Mouse (Mus musculus) ES-E14 (cell line): ENCODE results near the gene Dok1. TPM values are rescaled to one million over a fixed set of nuclear protein-coding genes. Genes with fewer than 3 reads are reported as not detected.

Experiments
- DNase-seq: peaks from one replicate; pipeline ENCODE4 v3.0.0-alpha.2; 2013; ENCODE audit warnings: low read depth, low spot score
- H3K27ac ChIP-seq: 2 replicates; pipeline ENCODE4 v1.5.1; 2012; ENCODE audit warnings: low read depth, mild to moderate bottlenecking, low read length, moderate library complexity, mixed read lengths; ENCODE audit not compliant: poor library complexity, insufficient read depth, severe bottlenecking
- H3K36me3 ChIP-seq: 2 replicates; pipeline ENCODE4 v1.6.1; 2012; ENCODE audit warnings: mild to moderate bottlenecking, low read length, moderate library complexity, mixed read lengths; ENCODE audit not compliant: control insufficient read depth, poor library complexity, insufficient read depth, severe bottlenecking
- H3K4me1 ChIP-seq, 2 experiments: fragments of 150-350 bp in 1 of 2; sonication (generic) in 1 of 2; 2 replicates each; pipeline ENCODE4 v1.6.1; 2012; ENCODE audit warnings: low read length in 2 of 2, mild to moderate bottlenecking in 1 of 2, mixed read lengths in 1 of 2; ENCODE audit not compliant: control insufficient read depth in 2 of 2, insufficient read depth in 2 of 2, poor library complexity in 1 of 2
- H3K4me3 ChIP-seq, 2 experiments: fragments of 150-350 bp in 1 of 2; sonication (generic) in 1 of 2; 2 replicates each; pipeline ENCODE4 v1.5.1; 2012; ENCODE audit warnings: low read length in 2 of 2, low read depth in 1 of 2, mild to moderate bottlenecking in 1 of 2, mixed read lengths in 1 of 2; ENCODE audit not compliant: insufficient read depth in 1 of 2, poor library complexity in 1 of 2, severe bottlenecking in 1 of 2
- H3K9ac ChIP-seq: 2 replicates; pipeline ENCODE4 v1.6.1; 2012; ENCODE audit warnings: low read depth, mild to moderate bottlenecking, low read length, mixed read lengths; ENCODE audit not compliant: poor library complexity, insufficient read depth, severe bottlenecking
- H3K9me3 ChIP-seq: fragments of 150-350 bp; sonication (generic); 2 replicates; pipeline ENCODE4 v1.6.1; 2012; ENCODE audit warnings: low read depth, mild to moderate bottlenecking, low read length; ENCODE audit not compliant: control insufficient read depth, insufficient read depth
- CHD2 ChIP-seq: IDR thresholded peaks from 2 replicates; pipeline ENCODE4 v1.6.1; 2014; ENCODE audit warnings: mild to moderate bottlenecking, low read depth, low read length, inconsistent platforms
- HCFC1 ChIP-seq: IDR thresholded peaks from 2 replicates; pipeline ENCODE4 v1.6.1; 2012; ENCODE audit warnings: low read length, inconsistent platforms, borderline replicate concordance; ENCODE audit not compliant: insufficient read depth
- MAFK ChIP-seq: IDR thresholded peaks from 2 replicates; pipeline ENCODE4 v1.6.1; 2014; ENCODE audit warnings: mild to moderate bottlenecking, low read depth, low read length, inconsistent platforms; ENCODE audit not compliant: insufficient read depth
- ZC3H11A ChIP-seq: IDR thresholded peaks from 2 replicates; pipeline ENCODE4 v1.6.1; 2012; ENCODE audit warnings: low read depth, mild to moderate bottlenecking, inconsistent platforms, low read length, borderline replicate concordance
- ZNF384 ChIP-seq: IDR thresholded peaks from 2 replicates; pipeline ENCODE4 v1.6.1; 2012; ENCODE audit warnings: low read depth, low read length, inconsistent platforms
- in situ Hi-C, 2 experiments: fragments of 600-800 bp; cut with MboI; formaldehyde crosslinking; loops; one replicate each; pipeline ENCODE4 v1.15.1; 2025; ENCODE audit warnings: low sequenced_read_pairs in 2 of 2, inconsistent platforms in 1 of 2; ENCODE audit not compliant: unreplicated experiment in 2 of 2
- total RNA-seq: library from RNA; depleted of rRNA; stranded (reverse); fragments of 300-350 nt; gene quantifications from 2 replicates; pipeline ENCODE4 v1.2.3, GENCODE M21; 2012; rRNA removed

Gene Dok1
- total RNA-seq, 1 experiment, result 14.9 TPM

DNA sequence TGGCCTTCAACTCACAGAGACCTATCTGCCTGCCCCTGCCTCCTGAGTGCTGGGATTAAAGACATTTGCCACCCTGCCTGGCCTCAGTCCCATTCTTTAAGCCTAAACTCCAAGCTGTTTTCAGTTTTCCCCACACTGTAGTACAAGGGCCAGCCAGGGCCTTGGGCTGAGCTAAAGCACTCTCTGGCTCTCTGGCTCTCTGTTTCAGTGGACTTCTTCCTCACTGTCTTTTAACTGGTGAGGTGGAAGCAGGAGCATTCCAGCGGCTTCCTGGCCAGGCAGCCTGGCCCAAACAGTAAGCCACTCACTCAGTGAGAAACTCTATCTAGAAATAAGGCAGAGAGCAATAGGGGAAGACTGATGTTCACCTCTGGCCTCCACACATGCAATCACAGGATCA lies 39.6 kb downstream of the Dok1 start:
- TF ChIP-seq MAFK (no peak), ZC3H11A (no peak), CHD2 (no peak), HCFC1 (no peak), ZNF384 (no peak)
- in situ Hi-C loops, result no loop called here
- H3K27ac ChIP-seq, result no peak overlapping the region
- no peak for DNase-seq
- no peaks in the 10 kb centered on the region for H3K36me3 ChIP-seq
- H3K4me1 ChIP-seq, result no peaks in the 10 kb centered on the region
- H3K9ac ChIP-seq, result no peak overlapping the region
- no peak overlapping the region for H3K4me3 ChIP-seq
- H3K9me3 ChIP-seq, result no peaks in the 10 kb centered on the region

DNA sequence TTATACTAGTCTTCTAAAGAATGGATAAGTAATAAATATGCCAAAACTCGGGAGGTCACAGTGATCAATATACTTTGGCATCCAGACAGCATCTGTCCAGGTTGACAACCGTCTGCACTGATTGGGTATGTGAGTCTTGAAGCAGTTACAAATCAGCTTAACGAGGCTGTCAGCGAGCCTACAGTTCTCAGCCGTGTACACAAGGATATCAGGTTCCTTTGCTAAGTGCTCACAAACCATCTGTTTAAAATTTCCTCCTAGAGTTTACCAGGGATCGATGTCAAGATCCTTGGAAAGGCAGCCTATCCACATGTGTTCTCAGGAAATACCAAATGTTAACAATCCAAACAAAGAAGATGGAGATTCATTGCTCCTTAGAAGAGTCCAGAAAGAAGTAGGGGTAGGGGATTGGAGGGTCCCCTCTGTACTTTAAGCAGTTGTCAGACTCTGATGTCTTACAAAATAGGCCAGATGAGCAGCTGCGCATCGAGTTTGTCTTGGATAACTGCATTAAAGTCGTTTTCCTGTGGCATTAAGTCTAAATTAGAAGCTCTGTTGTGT lies 45.8 kb downstream of the Dok1 start:
- H3K9me3 ChIP-seq, result no peaks in the 10 kb centered on the region
- no peaks in the 10 kb centered on the region for H3K36me3 ChIP-seq
- H3K9ac ChIP-seq, result no peak overlapping the region
- H3K4me3 ChIP-seq, result no peak overlapping the region
- no peak for DNase-seq
- no peaks in the 10 kb centered on the region for H3K4me1 ChIP-seq
- in situ Hi-C loops, result no loop called here
- TF ChIP-seq MAFK, result no peak
- H3K27ac ChIP-seq, result no peak overlapping the region

Other genes starting within 250 kb of the Dok1 start
- 2.3 and 3.5 TPM in 2 replicates for gene Sema4f, start 93.7 kb downstream of the Dok1 start, total RNA-seq
- 5.7 and 6.8 TPM in 2 replicates for gene M1ap, start 86.6 kb downstream of the Dok1 start, total RNA-seq
- gene Loxl3, start 702 bp upstream of the Dok1 start, total RNA-seq, result 2.3 and 3.4 TPM in 2 replicates
- 152 and 242 TPM in 2 replicates for gene Aup1, start 21.1 kb upstream of the Dok1 start, total RNA-seq
- gene Htra2, start 21.8 kb upstream of the Dok1 start, total RNA-seq, result 66.8 and 80.3 TPM in 2 replicates
- gene Dqx1, start 24.4 kb upstream of the Dok1 start, total RNA-seq, result 3.7 and 5.6 TPM in 2 replicates
- gene Tlx2, start 36.8 kb upstream of the Dok1 start, total RNA-seq, result 0.58 TPM in 1 of 2 replicates, not detected in the other
- gene Pcgf1, start 44.4 kb upstream of the Dok1 start, total RNA-seq, result 12.7 and 14.7 TPM in 2 replicates
- gene Lbx2, start 52.9 kb upstream of the Dok1 start, total RNA-seq, result 0.42 and 0.62 TPM in 2 replicates
- 4.6 and 4.7 TPM in 2 replicates for gene Ccdc142, start 68.1 kb upstream of the Dok1 start, total RNA-seq
- 1.3 and 1.8 TPM in 2 replicates for gene Gm42688, start 68.1 kb upstream of the Dok1 start, total RNA-seq
- 50.5 and 53.9 TPM in 2 replicates for gene Mrpl53, start 75.6 kb upstream of the Dok1 start, total RNA-seq
- gene Mogs, start 82.0 kb upstream of the Dok1 start, total RNA-seq, result 42.3 and 92.6 TPM in 2 replicates
- gene Wbp1, start 88.1 kb upstream of the Dok1 start, total RNA-seq, result 47.5 and 63.8 TPM in 2 replicates
- 19.2 and 21.2 TPM in 2 replicates for gene Ino80b, start 92.0 kb upstream of the Dok1 start, total RNA-seq
- gene Rtkn, start 102.0 kb upstream of the Dok1 start, total RNA-seq, result 20.0 and 32.4 TPM in 2 replicates
- gene Wdr54, start 122.9 kb upstream of the Dok1 start, total RNA-seq, result 3.7 and 4.3 TPM in 2 replicates
- 0.31 and 0.53 TPM in 2 replicates for gene 1700003E16Rik, start 122.9 kb upstream of the Dok1 start, total RNA-seq
- gene Dctn1, start 132.4 kb upstream of the Dok1 start, total RNA-seq, result 40.6 and 41.7 TPM in 2 replicates
- 100 and 104 TPM in 2 replicates for gene Slc4a5, start 186.4 kb upstream of the Dok1 start, total RNA-seq